Mouse (Mus musculus): Measurements from ENCODE around the gene Aff1. TPM values are rescaled to one million over a fixed set of nuclear protein-coding genes. Genes with fewer than 3 reads are reported as not detected.

Aff1 gene
- total RNA-seq, 2 experiments from 2014 or later: 14.9 to 18.2 TPM

DNA sequence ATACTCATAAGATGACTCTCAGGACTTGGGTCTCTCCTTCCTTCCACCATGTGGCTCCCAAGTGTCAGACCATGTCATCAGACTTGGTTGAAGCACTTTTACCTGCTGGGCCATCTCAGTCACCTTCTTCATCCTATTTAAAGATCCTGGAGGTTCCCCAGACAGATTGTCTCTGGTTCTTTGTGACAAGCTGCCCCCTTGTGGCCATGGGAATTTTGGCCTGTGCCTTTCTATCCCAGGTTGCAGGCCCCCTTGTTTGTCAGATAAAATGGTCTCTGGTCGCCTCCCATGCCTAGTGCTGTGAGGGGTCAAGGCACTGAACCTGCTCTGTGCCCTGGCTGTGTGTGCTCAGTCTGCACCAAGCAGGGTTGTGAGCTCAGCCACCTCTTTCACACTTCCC, 151.8 kb downstream of the Aff1 start:
- DNase-seq: peak in 1 of 2 experiments; percentile 47

DNA sequence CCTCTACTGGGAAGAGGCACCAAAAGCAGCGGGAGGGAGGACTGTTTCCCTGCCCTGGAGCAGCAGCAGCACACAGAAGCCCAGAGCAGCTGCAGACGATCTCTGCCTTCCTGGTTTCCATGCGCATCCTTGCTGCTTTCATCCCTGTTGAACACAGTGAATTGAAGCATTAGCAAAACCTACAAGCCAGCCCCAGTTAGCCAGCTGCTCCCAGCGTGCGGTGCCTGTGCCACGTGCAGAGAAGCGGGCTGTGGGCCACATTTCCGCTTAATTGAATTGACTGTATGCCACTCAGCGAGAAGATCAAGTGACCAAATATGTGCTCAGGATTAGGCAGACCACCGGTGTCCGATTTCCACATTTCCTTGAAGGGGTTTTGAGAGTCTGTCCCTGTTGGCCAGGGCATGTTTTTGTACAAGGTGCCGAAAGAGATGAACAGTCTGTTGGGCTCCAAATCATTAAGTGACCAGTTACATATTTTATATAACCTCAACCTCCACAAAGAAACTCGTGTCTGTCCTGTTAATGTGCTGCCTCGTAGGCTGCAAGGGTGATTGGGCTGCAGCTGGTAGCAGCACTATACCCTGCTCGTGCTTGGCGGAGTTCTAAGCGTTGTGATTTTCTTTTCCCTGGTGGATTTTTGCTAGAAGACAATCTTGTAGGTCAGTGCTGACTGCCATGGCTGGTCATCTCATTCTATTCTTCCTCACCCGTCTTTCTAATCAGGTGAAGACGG, 153.4 kb downstream of the Aff1 start:
- DNase-seq: peak in 1 of 2 experiments; percentile 32

DNA sequence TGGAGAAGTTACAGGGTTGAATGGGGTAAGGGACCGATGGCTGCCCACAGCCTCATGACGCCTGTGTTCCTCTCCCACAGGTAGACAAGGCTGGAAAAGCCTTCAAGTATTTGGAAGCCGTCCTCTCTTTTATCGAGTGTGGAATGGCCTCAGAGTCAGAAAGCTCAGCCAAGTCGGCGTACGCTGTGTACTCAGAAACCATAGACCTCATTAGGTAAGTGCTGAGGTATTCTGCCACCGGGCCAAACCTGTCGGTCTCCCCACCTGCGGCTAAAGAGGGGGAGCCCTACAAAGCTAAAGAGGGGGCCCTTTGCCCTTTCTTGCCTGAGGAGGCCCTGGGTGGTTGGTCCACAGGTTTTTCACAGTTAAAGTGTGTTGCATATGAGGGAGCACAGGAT, 154.0 kb downstream of the Aff1 start:
- DNase-seq: no peak

DNA sequence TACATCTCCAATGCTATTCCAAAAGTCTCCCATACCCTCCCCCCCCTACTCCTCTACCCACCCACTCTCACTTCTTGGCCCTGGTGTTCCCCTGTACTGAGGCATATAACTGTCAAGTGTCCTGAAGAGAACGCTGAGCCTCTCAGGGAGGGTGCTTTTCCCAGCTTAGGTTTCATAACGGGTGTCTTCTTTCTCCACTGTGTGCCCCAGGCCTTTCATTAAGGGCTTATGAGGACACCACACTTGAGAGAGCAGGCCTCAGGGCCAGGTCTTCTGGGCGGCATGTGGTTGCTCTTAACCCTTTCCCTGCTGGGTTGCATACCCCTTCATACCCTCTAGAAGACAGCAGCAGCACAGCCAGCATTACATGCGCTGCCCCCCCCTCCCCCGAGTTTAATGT, 154.4 kb downstream of the Aff1 start:
- DNase-seq: no peak

DNA sequence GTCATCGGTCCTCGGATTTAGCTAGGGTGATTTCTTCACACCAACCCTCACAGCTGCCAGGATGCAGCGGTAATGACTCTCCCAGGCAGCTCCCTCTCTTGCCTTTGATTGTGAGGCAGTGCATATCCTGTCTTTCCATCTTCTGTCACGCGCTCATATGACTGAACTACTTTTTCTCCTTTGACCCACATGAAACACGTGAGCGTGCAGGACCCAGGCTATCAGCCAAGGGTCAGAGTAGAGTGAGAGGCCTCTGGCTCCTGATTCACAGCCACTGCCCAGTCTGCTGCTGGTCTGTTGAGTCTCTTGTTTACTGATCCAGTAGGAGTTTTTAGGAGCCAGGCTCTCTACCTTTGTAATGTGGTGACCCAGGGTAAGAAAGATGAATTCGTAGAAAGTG, 156.4 kb downstream of the Aff1 start:
- DNase-seq: no peak

DNA sequence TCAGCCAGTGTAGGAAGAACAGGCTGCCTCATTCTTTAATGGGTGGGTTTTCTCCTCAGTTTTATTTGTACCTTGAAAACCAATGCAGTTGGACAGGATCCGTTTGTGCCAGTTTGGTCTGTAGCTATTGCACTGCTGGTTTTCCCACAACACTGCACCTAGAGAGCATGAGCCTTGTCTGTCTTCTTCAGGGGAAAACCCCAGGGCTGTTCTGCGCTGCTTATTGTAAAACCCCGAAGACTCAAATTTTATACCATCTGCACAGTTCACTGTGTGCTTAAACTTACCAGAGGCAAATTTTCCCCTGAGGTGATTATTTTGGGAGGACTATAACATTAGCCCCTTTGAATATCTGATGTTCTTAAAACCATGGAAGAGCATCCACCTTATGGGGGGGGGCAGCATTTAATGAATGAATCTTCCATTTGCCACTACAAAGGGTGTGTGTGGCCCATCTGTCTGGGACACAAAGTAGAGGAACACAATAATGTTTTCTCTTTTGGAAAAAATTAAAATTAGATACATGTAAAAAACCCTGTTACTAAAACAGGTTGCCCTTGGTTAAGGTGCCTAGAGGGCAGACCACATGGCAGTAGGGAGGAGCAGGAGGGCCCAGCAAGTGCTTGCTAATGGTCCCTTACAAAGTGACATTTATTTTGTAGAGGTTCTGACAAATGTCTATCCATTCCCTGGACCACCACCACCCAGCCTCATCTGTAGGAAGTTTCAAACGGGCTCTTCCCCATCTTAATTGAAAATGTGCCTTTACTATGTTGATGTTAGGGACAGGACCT, 160.8 kb downstream of the Aff1 start:
- DNase-seq: no peak

DNA sequence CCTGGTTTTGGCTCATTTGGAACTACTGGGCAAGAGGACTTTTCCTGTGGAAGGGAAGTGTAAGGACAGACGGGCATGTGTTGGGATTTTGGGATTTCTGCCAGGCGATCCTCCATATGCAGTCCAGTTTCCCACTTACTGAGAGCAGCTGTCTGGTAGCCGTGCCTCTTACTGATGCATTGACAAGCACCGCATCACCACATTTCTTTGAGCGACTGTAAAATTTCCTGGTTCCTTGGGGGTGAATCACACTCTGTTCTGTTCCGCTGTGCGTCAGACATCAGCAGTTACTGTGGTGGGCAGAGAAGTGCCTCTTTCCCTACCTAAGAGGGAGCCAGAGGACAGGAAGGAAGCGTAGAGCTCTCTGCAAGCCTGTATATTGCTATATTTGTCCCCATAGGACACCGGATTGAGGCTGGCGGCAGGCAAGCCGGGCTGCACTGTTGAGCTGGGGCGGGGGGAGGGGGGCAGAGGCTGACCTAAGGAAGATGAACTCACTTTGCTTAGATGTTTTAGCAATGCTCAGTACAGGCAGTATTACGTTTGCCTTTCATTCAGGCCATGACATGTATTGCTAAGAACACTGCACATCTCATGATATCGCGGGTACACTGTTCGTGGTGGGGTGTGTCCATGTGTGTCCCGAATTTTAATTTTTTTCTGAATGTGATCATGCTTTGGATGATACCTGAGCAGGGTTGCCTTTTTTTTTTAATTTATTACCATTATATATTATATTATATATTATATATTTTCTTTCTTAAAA, 162.1 kb downstream of the Aff1 start:
- peak; percentile 44 to 48 for DNase-seq

DNA sequence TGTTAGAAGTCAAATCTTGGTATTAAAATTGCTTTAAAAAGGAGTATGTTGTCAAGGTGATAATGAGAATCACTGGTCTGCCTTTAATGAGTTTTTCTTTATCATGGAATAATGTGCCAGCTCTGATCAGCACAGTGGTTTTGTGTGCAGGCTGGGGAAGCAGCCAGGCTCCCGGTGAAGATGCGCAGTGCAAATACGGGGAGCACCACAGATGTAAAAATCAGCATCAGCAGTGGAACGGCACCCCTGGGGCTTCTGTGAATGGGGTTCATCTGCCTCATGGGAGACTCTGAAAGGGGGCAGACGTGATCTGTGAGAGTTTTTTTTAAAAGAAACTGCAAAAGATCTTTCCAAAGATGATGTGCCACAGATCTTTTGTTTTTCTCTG, 162.6 kb downstream of the Aff1 start:
- DNase-seq: no peak

DNA sequence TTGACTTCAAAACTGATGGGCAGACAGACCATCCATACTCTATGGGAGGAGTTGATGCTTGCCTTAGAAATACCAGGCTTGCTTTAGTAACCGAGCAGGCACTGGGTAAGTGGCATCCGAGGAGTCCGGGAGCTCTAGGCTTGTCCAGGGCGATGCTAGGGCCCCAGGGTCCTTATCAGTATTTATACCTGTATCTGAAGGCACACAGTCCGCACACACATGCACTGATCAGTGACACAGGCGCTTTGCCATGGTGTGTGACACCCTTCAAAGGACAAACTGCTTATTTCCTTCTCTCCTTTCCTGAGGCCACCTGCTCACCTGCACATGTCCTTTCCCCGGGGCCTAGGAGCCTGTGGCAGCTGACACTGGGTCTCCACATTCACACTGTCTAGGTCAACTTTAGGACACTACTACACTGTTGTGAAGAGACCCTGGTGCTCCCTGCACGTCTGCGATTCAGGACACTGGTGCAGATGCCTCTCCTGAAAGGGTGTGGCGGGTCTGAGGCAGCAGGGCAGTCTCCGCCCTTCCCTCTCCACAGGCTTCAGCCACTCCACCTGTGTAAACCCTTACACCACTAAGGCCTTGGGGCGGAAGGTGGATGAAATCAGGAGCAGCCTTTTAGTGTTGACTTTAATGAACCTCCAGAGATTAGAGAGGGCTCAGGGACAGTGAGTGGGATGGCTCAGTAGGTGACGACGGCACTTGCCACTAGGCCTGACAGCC, 163.5 kb downstream of the Aff1 start:
- no peak for DNase-seq

DNA sequence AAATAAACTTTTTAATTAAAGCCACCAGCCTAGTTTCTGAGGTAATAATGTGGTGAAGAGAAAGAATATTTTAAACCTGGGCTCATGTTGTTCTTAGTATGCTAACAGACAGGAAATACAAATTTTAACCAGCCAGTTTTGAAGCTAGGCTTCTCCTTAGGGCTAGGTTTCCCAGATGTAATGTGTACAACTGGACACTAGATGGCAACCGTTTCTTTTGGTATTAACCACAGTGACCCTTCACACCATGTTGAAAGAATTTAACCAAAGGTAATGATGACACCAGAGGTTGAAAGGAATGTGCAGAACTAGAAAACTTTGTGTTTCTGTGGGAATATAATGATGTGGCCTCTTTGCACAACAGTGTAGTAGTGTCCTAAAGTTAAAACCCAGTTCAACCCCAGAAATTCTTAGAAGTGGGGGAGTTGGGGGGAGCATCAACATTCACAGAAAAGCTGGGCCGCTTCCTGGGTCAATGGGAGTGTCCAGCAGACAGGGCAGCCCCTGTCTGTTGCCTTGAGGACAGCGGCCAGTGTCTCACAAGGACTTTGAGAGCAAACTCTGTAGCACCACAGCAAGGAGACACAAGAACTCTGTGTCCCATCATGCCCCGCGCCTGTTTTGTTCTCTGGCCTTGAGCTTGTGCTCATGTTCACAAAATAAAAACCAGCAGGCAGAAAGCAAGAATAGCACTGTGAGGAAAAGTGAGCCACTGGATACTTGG, 164.3 kb downstream of the Aff1 start:
- DNase-seq: no peak

DNA sequence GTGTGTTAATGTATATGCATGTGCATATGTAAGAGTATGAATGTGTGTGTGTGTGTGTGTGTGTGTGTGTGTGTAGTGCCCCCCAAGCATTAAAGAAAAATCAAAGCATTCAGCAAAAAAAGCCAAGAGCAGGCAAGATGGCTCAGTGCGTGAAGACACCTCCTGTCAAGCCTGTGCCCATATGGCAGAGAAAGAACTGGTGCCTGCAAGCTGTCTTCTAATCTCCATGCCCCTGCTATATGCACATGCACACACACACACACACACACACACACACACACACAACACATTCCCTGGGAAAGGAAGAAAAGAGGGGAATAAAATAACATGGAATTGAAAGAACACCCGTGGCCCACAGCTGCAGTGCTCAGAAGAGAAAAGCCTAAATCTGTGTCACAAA, 165.0 kb downstream of the Aff1 start:
- DNase-seq: no peak

DNA sequence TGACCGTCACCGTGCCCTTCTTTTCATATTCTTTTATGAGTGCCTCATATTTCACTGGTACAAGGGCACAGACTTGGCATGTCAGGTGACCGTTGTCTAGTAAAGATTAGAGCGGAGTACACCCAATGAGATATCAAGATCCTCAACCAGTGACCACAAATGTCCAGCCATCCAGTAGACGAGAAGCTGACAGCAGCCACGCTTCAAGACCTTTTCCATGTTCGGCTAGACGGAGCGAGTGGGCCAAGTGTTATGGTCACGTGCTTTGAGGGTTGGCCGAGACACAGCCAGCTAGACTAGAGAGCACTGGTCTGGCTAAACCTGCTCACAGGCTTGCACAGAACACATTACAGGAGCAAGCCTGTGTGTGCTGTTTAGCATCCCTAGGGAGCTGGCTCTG, 168.4 kb downstream of the Aff1 start:
- DNase-seq: no peak

DNA sequence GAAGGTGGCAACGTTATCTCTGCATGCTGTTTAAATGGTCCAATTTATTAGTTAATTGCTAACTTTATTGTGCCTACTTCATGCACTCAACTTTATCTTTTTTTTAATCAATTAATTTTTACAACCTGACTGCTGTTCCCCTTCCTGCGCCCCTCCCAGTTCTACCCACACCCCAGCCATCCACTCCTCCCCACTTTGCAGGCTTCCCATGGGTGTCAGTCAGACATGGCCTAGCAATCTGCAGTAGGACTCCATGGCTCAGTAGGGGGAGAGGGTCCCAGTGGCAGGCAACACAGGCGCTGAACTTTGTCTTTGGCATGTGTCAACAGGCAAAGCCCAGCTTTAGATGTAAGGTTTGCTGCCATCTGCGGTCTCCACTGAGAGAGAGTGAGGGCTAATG, 171.6 kb downstream of the Aff1 start:
- no peak for DNase-seq

DNA sequence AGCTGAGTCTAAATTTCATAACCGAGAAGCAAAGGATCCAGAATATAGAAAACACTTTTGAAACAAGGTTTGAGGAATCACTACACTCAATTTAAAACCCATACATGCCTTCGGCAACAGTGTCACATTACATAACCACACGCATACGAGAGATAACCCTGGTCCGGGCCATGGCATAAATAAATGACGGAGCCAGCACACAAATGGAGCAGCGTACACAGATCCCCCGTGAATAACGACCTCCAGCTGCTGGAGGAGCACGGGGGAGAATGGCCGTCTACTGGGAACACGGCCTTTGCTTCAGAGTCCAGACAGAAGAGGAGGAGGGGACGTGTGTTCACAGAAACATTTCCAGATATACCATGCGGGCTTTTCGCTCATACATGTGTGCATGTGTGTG, 197.6 kb downstream of the Aff1 start:
- DNase-seq: no peak

DNA sequence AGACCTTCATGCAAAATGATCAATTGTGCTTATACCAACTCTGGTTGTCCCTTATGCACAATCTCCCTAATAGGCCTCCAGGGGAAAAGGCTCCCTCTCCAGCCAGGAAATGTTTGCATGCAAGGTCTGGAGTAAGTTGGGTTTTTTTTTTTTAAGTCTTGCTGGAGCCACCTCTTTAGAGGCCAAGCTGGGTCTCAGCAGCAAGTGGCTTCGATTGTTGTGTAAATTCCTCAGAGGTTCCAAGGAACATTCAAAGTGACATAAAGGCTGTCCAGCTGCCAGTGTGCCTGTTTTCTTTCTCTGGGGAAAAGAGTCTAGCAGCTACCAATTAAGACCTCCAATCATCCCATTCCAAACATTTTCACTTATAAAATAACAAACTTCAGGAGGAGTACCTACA, 206.1 kb downstream of the Aff1 start:
- no peak for DNase-seq

Other genes with a start within 250 kb of the Aff1 start
- gene Slc10a6, start 63.0 kb upstream of the Aff1 start, total RNA-seq (2021): not detected
- gene 1700016H13Rik, start 36.4 kb upstream of the Aff1 start, total RNA-seq (2021): not detected
- 10 to 100 TPM; 35.0 to 36.1 TPM for gene Klhl8, start 218.9 kb downstream of the Aff1 start, total RNA-seq (2021)